Mouse (Mus musculus) kidney, postnatal 0 days (tissue): ENCODE measurements at regions not wholly inside any gene's neighbourhood (a gene's known extent, or its start where the extent isn't known, plus 50 kb on each side); places are given as distances from the start of the nearest gene placed in this dataset.

Experiments used
- ATAC-seq: fragments of 200-750 bp; cut with Nextera tagmentation; replicated peaks from 2 replicates; pipeline ENCODE4 v1.8.0; 2017; ENCODE audit warnings: low read depth, moderate number of reproducible peaks, moderate TSS enrichment, moderate library complexity; ENCODE audit not compliant: low FRiP score
- DNase-seq: peaks from one replicate; pipeline ENCODE4 v3.0.0-alpha.2; 2016; ENCODE audit warnings: low spot score
- H3K27ac ChIP-seq: fragments of 300-500 bp; sonication (generic); 2 replicates; pipeline ENCODE4 v1.5.1; 2014; ENCODE audit warnings: mild to moderate bottlenecking
- H3K27me3 ChIP-seq: fragments of 300-500 bp; sonication (generic); 2 replicates; pipeline ENCODE4 v1.6.1; 2014; ENCODE audit warnings: low read length, mixed read lengths; ENCODE audit not compliant: insufficient read depth
- H3K36me3 ChIP-seq: fragments of 300-500 bp; sonication (generic); 2 replicates; pipeline ENCODE4 v1.6.1; 2014; ENCODE audit warnings: low read length, mixed read lengths; ENCODE audit not compliant: insufficient read depth
- H3K4me1 ChIP-seq: fragments of 300-500 bp; sonication (generic); replicated peaks from 2 replicates; pipeline ENCODE4 v1.6.1; 2014; ENCODE audit warnings: antibody characterized with exemption, low read length, mixed read lengths; ENCODE audit not compliant: insufficient read depth
- H3K4me2 ChIP-seq: fragments of 300-500 bp; sonication (generic); 2 replicates; pipeline ENCODE4 v1.6.1; 2014; ENCODE audit warnings: mild to moderate bottlenecking, low read length, moderate library complexity, mixed read lengths
- H3K4me3 ChIP-seq: fragments of 300-500 bp; sonication (generic); replicated peaks from 2 replicates; pipeline ENCODE4 v1.5.1; 2014; ENCODE audit warnings: low read depth, low read length
- H3K9ac ChIP-seq: fragments of 300-500 bp; sonication (generic); 2 replicates; pipeline ENCODE4 v1.6.1; 2014; ENCODE audit warnings: low read depth, low read length
- H3K9me3 ChIP-seq: fragments of 300-500 bp; sonication (generic); replicated peaks from 2 replicates; pipeline ENCODE4 v1.6.1; 2016; ENCODE audit warnings: low read length, inconsistent platforms, mixed read lengths
- CTCF ChIP-seq: IDR thresholded peaks from 2 replicates; pipeline ENCODE4 v1.5.1; 2016; ENCODE audit warnings: antibody characterized with exemption, low read depth, mild to moderate bottlenecking, moderate library complexity
- WGBS: fragments of 180-500 bp; shearing (Covaris S2); extraction: QIAGEN DNeasy Blood & Tissue Kit; methylation state at CpG from one replicate; pipeline ENCODE4 v1.1.7; 2014; 5-methylcytosine and 5-hydroxymethylcytosine counted together

DNA sequence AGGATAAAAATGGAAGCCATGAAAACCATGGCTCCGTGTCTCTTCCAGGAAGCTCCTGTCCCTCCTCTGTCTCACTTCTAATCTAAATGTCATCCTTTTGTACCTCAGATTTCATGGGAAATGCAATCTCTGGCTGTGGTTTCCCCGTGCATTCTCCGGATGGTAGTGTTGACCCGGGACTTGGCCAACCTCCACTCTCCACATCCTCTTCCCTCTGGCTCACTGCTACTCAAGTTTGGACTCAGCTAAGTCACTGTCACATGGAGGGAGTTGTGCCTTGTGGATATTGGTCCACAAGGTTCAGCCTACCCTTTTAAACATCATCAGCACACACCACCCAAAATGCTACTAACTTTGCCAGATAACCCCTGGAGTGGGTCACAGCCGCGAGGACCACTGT, 226.4 kb downstream of the Irs2 start:
- H3K4me2 ChIP-seq, result no peak overlapping the region
- 92% methylated on average over 6 of the region's 6 CpGs for WGBS
- no peak for TF ChIP-seq CTCF
- no peak overlapping the region for H3K4me3 ChIP-seq
- DNase-seq (no peak), ATAC-seq (no peak)
- no peaks in the 10 kb centered on the region for H3K27me3 ChIP-seq
- no peaks in the 10 kb centered on the region for H3K4me1 ChIP-seq
- H3K9ac ChIP-seq, result no peak overlapping the region
- H3K9me3 ChIP-seq, result no peaks in the 10 kb centered on the region
- no peak overlapping the region for H3K27ac ChIP-seq
- H3K36me3 ChIP-seq, result no peaks in the 10 kb centered on the region

DNA sequence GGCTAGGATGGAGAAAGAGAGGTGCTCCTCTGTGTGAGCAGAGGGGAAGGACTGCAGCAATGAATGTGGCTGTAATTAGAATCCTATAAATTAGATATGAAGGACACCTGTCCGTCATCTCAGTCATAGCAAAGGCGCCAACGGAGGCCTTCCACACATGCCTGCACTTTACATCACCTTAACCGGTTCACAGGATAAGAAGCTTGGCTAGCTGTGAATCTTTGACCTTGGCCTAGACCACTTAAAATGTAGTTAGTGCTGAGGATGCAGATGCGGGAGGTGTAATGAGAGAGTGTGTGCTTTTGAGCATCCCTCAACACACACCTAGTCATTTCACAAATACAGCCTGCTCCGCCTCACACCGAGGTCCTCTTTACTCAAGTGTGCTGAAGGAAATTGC, 228.6 kb downstream of the Irs2 start:
- DNase-seq (no peak), ATAC-seq (no peak)
- WGBS, result 84% methylated on average over 7 of the region's 7 CpGs
- Histone ChIP-seq H3K4me2 (no peak overlapping the region), H3K9me3 (no peaks in the 10 kb centered on the region), H3K27ac (no peak overlapping the region), H3K4me1 (no peaks in the 10 kb centered on the region), H3K9ac (no peak overlapping the region), H3K27me3 (no peaks in the 10 kb centered on the region), H3K4me3 (no peak overlapping the region), H3K36me3 (no peaks in the 10 kb centered on the region)
- TF ChIP-seq CTCF, result no peak

- no peak overlapping the region for H3K4me2 ChIP-seq
- no peaks in the 10 kb centered on the region for H3K4me1 ChIP-seq
- ATAC-seq (no peak), DNase-seq (no peak)
- no peak overlapping the region for H3K4me3 ChIP-seq
- no peak overlapping the region for H3K27ac ChIP-seq
- no peak for TF ChIP-seq CTCF
- no peaks in the 10 kb centered on the region for H3K9me3 ChIP-seq
- no peak overlapping the region for H3K9ac ChIP-seq
- no peaks in the 10 kb centered on the region for H3K27me3 ChIP-seq
- WGBS, result 63% methylated on average over 8 of the region's 8 CpGs
- no peaks in the 10 kb centered on the region for H3K36me3 ChIP-seq
Observed at GRCm38 (mm10) chr8:10775202-10776010, 232.9 kb downstream of the Irs2 start.

GRCm38 (mm10) chr8:10774778-10775177, 233.5 kb downstream of the Irs2 start:
- no peak overlapping the region for H3K4me3 ChIP-seq
- no peak for TF ChIP-seq CTCF
- H3K4me1 ChIP-seq, result no peaks in the 10 kb centered on the region
- no peak overlapping the region for H3K27ac ChIP-seq
- no peaks in the 10 kb centered on the region for H3K9me3 ChIP-seq
- WGBS, result 91% methylated on average over 3 of the region's 3 CpGs
- H3K36me3 ChIP-seq, result no peaks in the 10 kb centered on the region
- no peaks in the 10 kb centered on the region for H3K27me3 ChIP-seq
- DNase-seq (no peak), ATAC-seq (no peak)
- no peak overlapping the region for H3K9ac ChIP-seq
- H3K4me2 ChIP-seq, result no peak overlapping the region

- H3K27ac ChIP-seq, result no peak overlapping the region
- no peak for DNase-seq
Observed at GRCm38 (mm10) chr8:10768181-10768580, 240.1 kb downstream of the Irs2 start.

DNA sequence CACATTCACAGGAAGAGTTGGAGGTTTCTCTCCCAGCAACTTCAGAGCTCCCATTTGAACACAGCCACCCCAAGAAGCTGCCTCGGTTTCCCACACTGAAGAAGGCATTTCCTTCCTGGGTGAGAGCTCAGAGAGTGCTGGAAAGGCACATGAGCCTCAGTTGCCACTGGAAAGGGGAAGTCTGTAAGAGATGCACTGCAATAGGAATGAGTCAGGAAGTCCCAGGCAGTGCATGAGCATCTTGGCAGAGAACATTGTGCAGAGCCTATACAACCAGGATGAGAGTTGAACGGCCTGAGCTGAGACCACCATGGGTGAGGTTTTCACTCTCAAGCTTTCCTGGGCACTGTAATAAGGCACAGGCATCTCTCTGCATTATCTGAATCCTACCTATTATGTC, 244.4 kb downstream of the Irs2 start:
- H3K4me1 ChIP-seq, result peaks cover 11% of the 10 kb centered on the region
- DNase-seq (no peak), ATAC-seq (no peak)
- no peak overlapping the region for H3K9ac ChIP-seq
- no peak overlapping the region for H3K27ac ChIP-seq
- no peak overlapping the region for H3K4me2 ChIP-seq
- H3K9me3 ChIP-seq, result no peaks in the 10 kb centered on the region
- no peaks in the 10 kb centered on the region for H3K36me3 ChIP-seq
- H3K4me3 ChIP-seq, result no peak overlapping the region
- no peaks in the 10 kb centered on the region for H3K27me3 ChIP-seq
- WGBS, result 80% methylated on average over 2 of the region's 2 CpGs
- TF ChIP-seq CTCF, result no peak

More at GRCm38 (mm10) chr8:10768181-10768580, 240.1 kb downstream of the Irs2 start:
- H3K27me3 ChIP-seq, result no peaks in the 10 kb centered on the region
- H3K9ac ChIP-seq, result no peak overlapping the region
- TF ChIP-seq CTCF, result no peak
- no peaks in the 10 kb centered on the region for H3K36me3 ChIP-seq
- WGBS, result 82% methylated on average over 4 of the region's 4 CpGs
- ATAC-seq, result no peak
- no peaks in the 10 kb centered on the region for H3K9me3 ChIP-seq
- no peak overlapping the region for H3K4me3 ChIP-seq
- no peaks in the 10 kb centered on the region for H3K4me1 ChIP-seq
- H3K4me2 ChIP-seq, result no peak overlapping the region
